Mouse (Mus musculus): ENCODE results near the gene Gsdma. TPM values are rescaled to one million over a fixed set of nuclear protein-coding genes. Genes with fewer than 3 reads are reported as not detected.
A peak's percentile ranks its signal among the peaks of the same experiment; 100 is the strongest.

Gsdma gene
- polyA plus RNA-seq, 1 experiment from 2014 or later: not detected

- Histone ChIP-seq H3K27ac (no peak overlapping the region), H3K36me3 (ENCODE audit: inconsistent target) (peaks cover 66% of the 10 kb centered on the region), H3K4me3 (ENCODE audit: inconsistent target) (no peak overlapping the region), H3K79me2 (ENCODE audit: inconsistent target) (no peaks in the 10 kb centered on the region)
- 87% methylated on average over 9 of the region's 9 CpGs for WGBS (ENCODE audit: missing documents)
These were observed 29.6 kb downstream of the Gsdma start for GRCm38 (mm10) chr11:98693746-98694145.

- Histone ChIP-seq H3K36me3 (ENCODE audit: inconsistent target) (peaks cover 64% of the 10 kb centered on the region), H3K79me2 (ENCODE audit: inconsistent target) (no peaks in the 10 kb centered on the region), H3K27ac (no peak overlapping the region), H3K4me3 (ENCODE audit: inconsistent target) (no peak overlapping the region)
- 92% methylated on average over 9 of the region's 9 CpGs for WGBS (ENCODE audit: missing documents)
These were observed 30.1 kb downstream of the Gsdma start for GRCm38 (mm10) chr11:98694301-98694700.

GRCm38 (mm10) chr11:98695408-98695807, 31.3 kb downstream of the Gsdma start:
- Histone ChIP-seq H3K79me2 (ENCODE audit: inconsistent target) (no peaks in the 10 kb centered on the region), H3K4me3 (ENCODE audit: inconsistent target) (no peak overlapping the region), H3K36me3 (ENCODE audit: inconsistent target) (peaks cover 53% of the 10 kb centered on the region), H3K27ac (no peak overlapping the region)
- WGBS (ENCODE audit: missing documents): 93% methylated on average over 14 of the region's 14 CpGs

- H3K36me3 ChIP-seq (ENCODE audit: inconsistent target): peaks cover 40% of the 10 kb centered on the region
- H3K27ac ChIP-seq: no peak overlapping the region
- H3K79me2 ChIP-seq (ENCODE audit: inconsistent target): no peaks in the 10 kb centered on the region
- WGBS (ENCODE audit: missing documents): 85% methylated on average over 13 of the region's 14 CpGs
- no peak overlapping the region for H3K4me3 ChIP-seq (ENCODE audit: inconsistent target)
These were observed 32.5 kb downstream of the Gsdma start for GRCm38 (mm10) chr11:98696454-98697216.

- Histone ChIP-seq H3K27ac (no peak overlapping the region), H3K79me2 (ENCODE audit: inconsistent target) (no peaks in the 10 kb centered on the region), H3K4me3 (ENCODE audit: inconsistent target) (no peak overlapping the region), H3K36me3 (ENCODE audit: inconsistent target) (peaks cover 34% of the 10 kb centered on the region)
- 90% methylated on average over 12 of the region's 12 CpGs for WGBS (ENCODE audit: missing documents)
These were observed 33.1 kb downstream of the Gsdma start for GRCm38 (mm10) chr11:98697225-98697624.

- WGBS (ENCODE audit: missing documents): 90% methylated on average over 16 of the region's 16 CpGs
- Histone ChIP-seq H3K36me3 (ENCODE audit: inconsistent target) (peaks cover 17% of the 10 kb centered on the region; the same call in 1 of the 2 replicates), H3K4me3 (ENCODE audit: inconsistent target) (no peak overlapping the region), H3K79me2 (ENCODE audit: inconsistent target) (no peaks in the 10 kb centered on the region), H3K27ac (no peak overlapping the region)
These were observed 34.9 kb downstream of the Gsdma start for GRCm38 (mm10) chr11:98698849-98699640.

- Histone ChIP-seq H3K27ac (no peak overlapping the region), H3K79me2 (ENCODE audit: inconsistent target) (no peaks in the 10 kb centered on the region), H3K36me3 (ENCODE audit: inconsistent target) (peaks cover 14% of the 10 kb centered on the region; the same call in 1 of the 2 replicates), H3K4me3 (ENCODE audit: inconsistent target) (no peak overlapping the region)
- WGBS (ENCODE audit: missing documents): 30% methylated on average over 4 of the region's 4 CpGs
These were observed 35.8 kb downstream of the Gsdma start for GRCm38 (mm10) chr11:98699911-98700310.

GRCm38 (mm10) chr11:98701213-98701670, 37.1 kb downstream of the Gsdma start, which contains the start of gene Csf3:
Gene Csf3 (plus strand): TSS chr11:98701263.
- H3K36me3 ChIP-seq (ENCODE audit: inconsistent target): peaks cover 16% of the 10 kb centered on the region; the same call in 1 of the 2 replicates
- no peak within 1 kb of the TSS for H3K27ac ChIP-seq
- WGBS (ENCODE audit: missing documents): 93% methylated on average over 10 of the region's 10 CpGs
- H3K4me3 ChIP-seq (ENCODE audit: inconsistent target): no peak within 1 kb of the TSS
- no peaks in the 10 kb centered on the region for H3K79me2 ChIP-seq (ENCODE audit: inconsistent target)

- no peaks in the 10 kb centered on the region for H3K79me2 ChIP-seq (ENCODE audit: inconsistent target)
- no peak overlapping the region for H3K27ac ChIP-seq
- 83% methylated on average over 5 of the region's 5 CpGs for WGBS (ENCODE audit: missing documents)
- peaks cover 24% of the 10 kb centered on the region; the same call in 1 of the 2 replicates for H3K36me3 ChIP-seq (ENCODE audit: inconsistent target)
- H3K4me3 ChIP-seq (ENCODE audit: inconsistent target): no peak overlapping the region
These were observed 38.2 kb downstream of the Gsdma start for GRCm38 (mm10) chr11:98702323-98702722.

- peaks cover 25% of the 10 kb centered on the region; the same call in 1 of the 2 replicates for H3K36me3 ChIP-seq (ENCODE audit: inconsistent target)
- no peak overlapping the region for H3K27ac ChIP-seq
- 90% methylated on average over 7 of the region's 10 CpGs for whole genome bisulfite sequencing (ENCODE audit: missing documents)
- H3K4me3 ChIP-seq (ENCODE audit: inconsistent target): no peak overlapping the region
- H3K79me2 ChIP-seq (ENCODE audit: inconsistent target): no peaks in the 10 kb centered on the region
These were observed 40.9 kb downstream of the Gsdma start for GRCm38 (mm10) chr11:98705021-98705420.

- 94% methylated on average over 17 of the region's 22 CpGs for WGBS (ENCODE audit: missing documents)
- no peak overlapping the region for H3K4me3 ChIP-seq (ENCODE audit: inconsistent target)
- H3K36me3 ChIP-seq (ENCODE audit: inconsistent target): peaks cover 25% of the 10 kb centered on the region; the same call in 1 of the 2 replicates
- no peaks in the 10 kb centered on the region for H3K79me2 ChIP-seq (ENCODE audit: inconsistent target)
- H3K27ac ChIP-seq: peak overlapping the region; percentile 93
These were observed 43.5 kb downstream of the Gsdma start for GRCm38 (mm10) chr11:98707401-98708281.

- H3K27ac ChIP-seq: peak overlapping the region; percentile 93
- WGBS (ENCODE audit: missing documents): 23% methylated on average over 19 of the region's 19 CpGs
- peaks cover 25% of the 10 kb centered on the region; the same call in 1 of the 2 replicates for H3K36me3 ChIP-seq (ENCODE audit: inconsistent target)
- H3K79me2 ChIP-seq (ENCODE audit: inconsistent target): no peaks in the 10 kb centered on the region
- no peak overlapping the region; the same call in 1 of the 2 replicates for H3K4me3 ChIP-seq (ENCODE audit: inconsistent target)
These were observed 44.3 kb downstream of the Gsdma start for GRCm38 (mm10) chr11:98708282-98708956.

- peak overlapping the region; percentile 93 for H3K27ac ChIP-seq
- peaks cover 25% of the 10 kb centered on the region; the same call in 1 of the 2 replicates for H3K36me3 ChIP-seq (ENCODE audit: inconsistent target)
- peak overlapping the region; percentile 5; the same call in 1 of the 2 replicates for H3K4me3 ChIP-seq (ENCODE audit: inconsistent target)
- no peaks in the 10 kb centered on the region for H3K79me2 ChIP-seq (ENCODE audit: inconsistent target)
- 7% methylated on average over 25 of the region's 26 CpGs for WGBS (ENCODE audit: missing documents)
These were observed 45.0 kb downstream of the Gsdma start for GRCm38 (mm10) chr11:98709001-98709741.

Measured in macrophage (primary cell).